Mouse (Mus musculus) bone marrow macrophage, adult 2 months (primary cell): ENCODE data around the gene Ccdc69. TPM values are rescaled to one million over a fixed set of nuclear protein-coding genes. Genes with fewer than 3 reads are reported as not detected.

Experiments
- H3K27ac ChIP-seq: 2 replicates; pipeline ENCODE4 v1.5.1; 2012; ENCODE audit warnings: low read depth, low read length; ENCODE audit not compliant: insufficient read depth
- H3K4me1 ChIP-seq: 2 replicates; pipeline ENCODE4 v1.6.1; 2012; ENCODE audit warnings: low read length; ENCODE audit not compliant: control insufficient read depth, insufficient read depth
- H3K4me3 ChIP-seq: 2 replicates; pipeline ENCODE4 v1.5.1; 2012; ENCODE audit warnings: mild to moderate bottlenecking, low read length, moderate library complexity; ENCODE audit not compliant: insufficient read depth
- CTCF ChIP-seq: IDR thresholded peaks from 2 replicates; pipeline ENCODE4 v1.5.1; 2012; ENCODE audit warnings: low read depth, mild to moderate bottlenecking, low read length, moderate library complexity
- POLR2A ChIP-seq: IDR thresholded peaks from 2 replicates; pipeline ENCODE4 v1.6.1; 2012; ENCODE audit warnings: mild to moderate bottlenecking, low read depth, low read length, borderline replicate concordance
- polyA plus RNA-seq: library from polyadenylated mRNA; stranded (reverse); fragments of >200 nt; gene quantifications from 2 replicates; pipeline ENCODE4 v1.2.4, GENCODE M21; 2012; ENCODE audit not compliant: missing spikeins, insufficient read depth, insufficient read length

Ccdc69 gene
- polyA plus RNA-seq, 1 experiment = 6.0 TPM

DNA sequence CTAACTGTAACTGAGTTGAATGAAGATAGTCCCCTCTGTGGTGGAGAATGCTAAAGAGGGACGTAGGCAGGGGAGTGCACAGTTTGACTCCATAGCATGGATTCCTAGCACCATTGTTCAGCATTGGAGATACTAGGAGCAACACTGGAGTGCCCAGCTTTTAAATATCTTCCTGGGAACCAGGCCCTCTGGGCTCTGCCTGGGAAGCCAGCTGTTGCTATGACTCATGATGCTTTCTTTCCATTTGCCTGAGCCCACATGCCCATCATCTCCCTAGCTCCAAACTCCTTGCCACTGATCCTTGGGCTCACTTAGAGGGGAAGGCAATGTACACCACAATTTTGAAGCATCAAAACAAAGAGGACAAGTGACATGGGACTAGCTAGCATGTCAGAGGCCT is 61.2 kb downstream of the Ccdc69 start:
- H3K27ac ChIP-seq = no peak overlapping the region
- peaks cover 34% of the 10 kb centered on the region for H3K4me1 ChIP-seq
- TF ChIP-seq POLR2A (no peak), CTCF (no peak)
- H3K4me3 ChIP-seq = no peak overlapping the region

DNA sequence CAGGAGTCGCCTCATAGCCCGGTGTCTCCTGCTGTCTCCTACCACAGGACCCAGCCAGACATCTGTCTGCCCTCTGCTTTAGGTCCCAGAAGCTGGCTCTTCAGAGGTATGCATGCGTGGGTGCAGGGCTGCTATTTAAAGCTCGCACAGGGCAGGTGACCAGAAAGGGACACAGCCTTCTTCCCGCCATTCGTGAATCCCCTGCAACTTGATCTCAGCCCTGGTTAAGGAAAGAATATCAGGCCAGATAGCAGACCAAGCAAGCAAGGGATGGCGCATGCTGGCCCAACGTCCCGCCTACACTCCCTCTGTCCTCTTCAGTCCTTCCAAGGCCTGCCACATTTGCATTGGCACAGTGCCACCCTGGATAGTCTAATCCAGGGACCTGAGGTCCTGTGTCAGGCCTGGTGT is 62.1 kb downstream of the Ccdc69 start:
- TF ChIP-seq POLR2A = no peak
- no peak for TF ChIP-seq CTCF
- H3K4me1 ChIP-seq = peaks cover 28% of the 10 kb centered on the region
- no peak overlapping the region for H3K4me3 ChIP-seq
- H3K27ac ChIP-seq = no peak overlapping the region

DNA sequence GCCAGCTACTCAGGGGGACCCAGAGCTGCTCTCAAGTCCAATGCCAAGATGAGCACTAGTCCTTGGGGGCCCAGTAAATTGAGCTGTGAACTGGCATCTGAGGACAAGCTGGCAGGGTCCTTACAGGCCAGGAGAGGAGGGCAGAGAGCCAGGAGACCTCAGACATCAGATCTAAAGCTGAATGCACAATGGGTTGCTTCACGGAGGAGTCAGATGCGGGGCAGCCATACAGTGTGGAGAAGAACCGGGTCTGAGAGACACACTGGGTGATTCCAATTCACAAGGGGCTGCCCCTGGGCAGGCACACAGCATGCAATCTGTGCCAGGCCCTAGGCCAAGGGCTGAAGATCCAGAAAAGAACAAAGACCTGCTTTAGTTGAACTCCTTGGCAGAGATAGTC is 62.7 kb downstream of the Ccdc69 start:
- Histone ChIP-seq H3K4me1 (peaks cover 23% of the 10 kb centered on the region), H3K4me3 (no peak overlapping the region), H3K27ac (no peak overlapping the region)
- TF ChIP-seq CTCF = no peak
- no peak for TF ChIP-seq POLR2A

GRCm38 (mm10) chr11:55013802-55014201 is 64.1 kb downstream of the Ccdc69 start:
- H3K4me3 ChIP-seq = no peak overlapping the region
- TF ChIP-seq POLR2A (no peak), CTCF (no peak)
- H3K27ac ChIP-seq = no peak overlapping the region
- H3K4me1 ChIP-seq = peaks cover 23% of the 10 kb centered on the region

- Histone ChIP-seq H3K4me1 (peaks cover 31% of the 10 kb centered on the region), H3K27ac (peak overlapping the region; percentile 68), H3K4me3 (no peak overlapping the region)
- TF ChIP-seq CTCF (no peak), POLR2A (no peak)
Measured at GRCm38 (mm10) chr11:55012551-55013521, 65.1 kb downstream of the Ccdc69 start.

DNA sequence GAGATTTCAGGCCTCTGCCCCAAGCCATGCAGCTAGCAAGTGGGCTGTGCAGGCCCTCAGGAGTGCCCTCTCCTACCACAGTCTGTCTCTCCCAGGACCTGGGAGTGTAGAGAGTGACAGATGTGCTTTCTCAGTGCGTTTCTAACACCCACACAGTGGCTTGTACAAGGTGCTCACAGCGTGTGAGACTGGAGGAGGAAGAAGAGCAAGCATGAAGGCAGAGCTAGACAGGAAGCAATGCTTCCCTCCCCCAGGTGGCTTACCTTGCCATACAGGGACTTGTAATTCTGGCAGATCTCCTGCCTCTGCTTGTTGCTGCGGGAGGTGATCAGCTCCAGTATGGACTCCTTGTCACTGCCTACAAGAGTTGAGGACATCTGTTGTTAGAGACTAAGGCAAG is 66.5 kb downstream of the Ccdc69 start:
- no peak overlapping the region for H3K4me3 ChIP-seq
- no peak for TF ChIP-seq CTCF
- TF ChIP-seq POLR2A = no peak
- peaks cover 32% of the 10 kb centered on the region for H3K4me1 ChIP-seq
- no peak overlapping the region for H3K27ac ChIP-seq

GRCm38 (mm10) chr11:55008230-55008629 is 69.7 kb downstream of the Ccdc69 start:
- H3K4me1 ChIP-seq = peaks cover 38% of the 10 kb centered on the region
- no peak overlapping the region for H3K4me3 ChIP-seq
- peak overlapping the region; percentile 28 for H3K27ac ChIP-seq
- no peak for TF ChIP-seq POLR2A
- no peak for TF ChIP-seq CTCF

DNA sequence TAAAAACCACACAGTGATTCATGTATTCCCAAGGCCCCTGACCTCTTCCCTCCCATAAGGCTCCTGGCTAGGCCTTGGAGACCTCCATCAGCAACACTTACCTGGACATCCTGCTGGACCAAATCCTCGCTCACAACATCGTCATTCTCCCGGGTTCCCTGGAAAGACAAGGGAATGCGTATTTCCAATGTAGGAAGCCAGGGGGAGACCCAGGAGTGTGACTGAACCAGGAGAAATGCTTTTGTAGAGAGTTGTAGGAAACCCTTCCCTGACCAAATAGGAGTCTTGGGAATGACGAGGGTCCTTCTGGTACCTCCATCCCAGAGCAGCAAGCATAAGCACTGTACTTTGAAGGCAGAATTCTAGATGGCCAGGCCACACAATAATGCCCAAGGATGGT is 72.2 kb downstream of the Ccdc69 start:
- Histone ChIP-seq H3K27ac (no peak overlapping the region), H3K4me3 (no peak overlapping the region), H3K4me1 (peaks cover 28% of the 10 kb centered on the region)
- TF ChIP-seq POLR2A = no peak
- TF ChIP-seq CTCF = no peak

- Histone ChIP-seq H3K4me1 (peaks cover 28% of the 10 kb centered on the region), H3K27ac (no peak overlapping the region), H3K4me3 (no peak overlapping the region)
- TF ChIP-seq POLR2A = no peak
- TF ChIP-seq CTCF = no peak
Measured at GRCm38 (mm10) chr11:55004970-55005502, 72.9 kb downstream of the Ccdc69 start.

Other genes starting within 250 kb of the Ccdc69 start
- gene Lyrm7, start 217.2 kb downstream of the Ccdc69 start, polyA plus RNA-seq = 0.67 and 1.7 TPM in 2 replicates
- 324 and 359 TPM in 2 replicates for gene Hint1, start 211.7 kb downstream of the Ccdc69 start, polyA plus RNA-seq
- gene Gpx3, start 175.7 kb downstream of the Ccdc69 start, polyA plus RNA-seq = 10.8 and 13.8 TPM in 2 replicates
- gene Tnip1, start 115.2 kb downstream of the Ccdc69 start, polyA plus RNA-seq = 70.3 and 72.2 TPM in 2 replicates
- 157 and 169 TPM in 2 replicates for gene Anxa6, start 44.7 kb downstream of the Ccdc69 start, polyA plus RNA-seq
- gene Gm2a, start 20.0 kb upstream of the Ccdc69 start, polyA plus RNA-seq = 216 and 231 TPM in 2 replicates
- gene Slc36a3, start 73.6 kb upstream of the Ccdc69 start, polyA plus RNA-seq = not detected in 2 replicates
- 2.4 and 3.3 TPM in 2 replicates for gene Slc36a2, start 106.9 kb upstream of the Ccdc69 start, polyA plus RNA-seq
- gene Slc36a1, start 126.2 kb upstream of the Ccdc69 start, polyA plus RNA-seq = 38.7 and 44.3 TPM in 2 replicates